16 mouse cellular contexts compared by ENCODE assay signal in genomic region chr9:44861121-44861520, GRCm38 (mm10). TPM values are rescaled to one million over a fixed set of nuclear protein-coding genes. Genes with fewer than 3 reads are reported as not detected.
"Had no signal": no experiment of that assay in that cellular context is flagged by ENCODE, and none has a peak within 500 bp of the region (broad histone marks: within the 10 kb centered on the region; RNA-seq: fewer than 3 reads in every experiment).

No protein-coding gene starts in this region.

- DNase-seq: kidney, adult 2 months; kidney, postnatal 25 days; layer of hippocampus, postnatal 36 days; lung, adult 2 months; midbrain, embryonic 14.5 days; thymus, adult 2 months; thymus, postnatal 14 days; thymus, postnatal 4 days had no signal

- H3K27me3 ChIP-seq: liver, embryonic 15.5 days had no signal

- H3K27ac ChIP-seq: kidney, postnatal 0 days; left cerebral cortex, adult 2 months; liver, embryonic 15.5 days; macrophage had no signal

- H3K4me3 ChIP-seq: left cerebral cortex, adult 2 months; liver, embryonic 15.5 days had no signal

- H3K9me3 ChIP-seq: liver, embryonic 15.5 days had no signal

- H3K9ac ChIP-seq: liver, embryonic 15.5 days had no signal

- H3K4me2 ChIP-seq: liver, embryonic 15.5 days; midbrain, embryonic 11.5 days had no signal

RNA-seq across cellular contexts. Expression of gene Ttc36, which starts 58.2 kb away (rescaled TPM):
- total RNA-seq: megakaryocyte-erythroid progenitor cell, adult 5-6 weeks had no signal
- polyA plus RNA-seq: limb, embryonic 11.5 days; macrophage; midbrain, embryonic 11.5 days; neural tube, embryonic 11.5 days had no signal
